Mouse (Mus musculus) MEL (cell line): ENCODE data around the gene Prss40.

Experiments used
- CTCF ChIP-seq, 3 experiments: IDR thresholded peaks in 2 of 3; conservative IDR thresholded peaks in 1 of 3; 2 replicates each; pipeline ENCODE4 v1.5.1; 2011 to 2012; ENCODE audit warnings: low read length in 3 of 3, low read depth in 2 of 3, mild to moderate bottlenecking in 2 of 3, improper control_type of control experiment in 1 of 3, inconsistent platforms in 1 of 3, mixed read lengths in 1 of 3, moderate library complexity in 1 of 3; ENCODE audit not compliant: control insufficient read depth in 1 of 3, insufficient read depth in 1 of 3, poor library complexity in 1 of 3, severe bottlenecking in 1 of 3
- MAZ ChIP-seq: IDR thresholded peaks from 2 replicates; pipeline ENCODE4 v1.6.1; 2012; ENCODE audit warnings: low read depth, mild to moderate bottlenecking, inconsistent platforms, low read length, improper control_type of control experiment
- POLR2A ChIP-seq, 2 experiments: IDR thresholded peaks; 2 replicates each; pipeline ENCODE4 v1.6.1; 2011 to 2012; ENCODE audit warnings: low read length in 2 of 2, mild to moderate bottlenecking in 2 of 2, control low read depth in 1 of 2, improper control_type of control experiment in 1 of 2, low read depth in 1 of 2, moderate library complexity in 1 of 2; ENCODE audit not compliant: control insufficient read depth in 1 of 2, insufficient read depth in 1 of 2, poor library complexity in 1 of 2
- SIN3A ChIP-seq: IDR thresholded peaks from 2 replicates; pipeline ENCODE4 v1.6.1; 2012; ENCODE audit warnings: low read length, improper control_type of control experiment, inconsistent platforms
- SMC3 ChIP-seq: IDR thresholded peaks from 2 replicates; pipeline ENCODE4 v1.6.1; 2011; ENCODE audit warnings: low read depth, low read length, improper control_type of control experiment

DNA sequence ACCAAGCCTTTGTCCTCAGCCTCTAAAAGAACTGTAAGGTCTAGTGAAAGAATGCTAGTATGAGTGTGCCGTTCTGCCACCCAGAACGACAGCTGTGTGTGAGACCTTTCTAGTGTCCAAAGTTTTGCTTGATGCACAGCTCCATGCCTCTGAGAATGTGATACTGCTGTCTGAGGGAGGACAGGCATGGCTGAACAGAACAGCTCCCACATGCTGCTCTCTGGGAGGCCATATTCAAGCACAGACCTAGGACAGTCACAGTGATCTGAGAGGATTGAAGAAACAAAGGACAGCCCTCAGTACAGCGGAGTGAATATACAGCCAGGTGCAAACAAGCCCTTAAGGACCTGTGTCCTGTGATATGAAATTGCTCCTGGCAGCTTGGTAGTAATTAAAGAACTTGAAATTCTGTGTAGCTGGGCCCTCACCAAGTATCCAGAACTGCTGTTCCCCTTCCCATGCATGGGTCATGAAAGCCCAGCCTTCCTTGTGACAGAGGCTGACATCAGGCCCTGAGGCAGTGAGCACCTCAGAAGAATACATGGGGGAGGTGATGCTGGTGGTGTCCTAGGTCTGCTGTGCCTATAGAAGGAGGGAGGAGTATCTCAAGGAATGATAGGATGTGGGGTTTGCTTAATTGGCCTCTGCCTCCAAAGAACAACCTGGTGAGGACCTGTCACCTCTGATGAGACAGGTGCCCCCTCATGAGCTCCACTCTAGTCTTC lies 40.7 kb upstream of the Prss40 start:
- TF ChIP-seq MAZ = no peak
- TF ChIP-seq CTCF (IDR thresholded peaks at IDR 0.05 in 2 of 3, conservative IDR thresholded peaks at IDR 0.05 in 1 of 3; ENCODE audit: control insufficient read depth in 1 of 3, insufficient read depth in 1 of 3, low read depth in 2 of 3, low read length in 3 of 3, poor library complexity in 1 of 3, severe bottlenecking in 1 of 3) = no peak
- no peak for TF ChIP-seq POLR2A (IDR thresholded peaks at IDR 0.05; ENCODE audit: control insufficient read depth in 1 of 2, insufficient read depth in 1 of 2, low read depth in 1 of 2, low read length in 2 of 2, poor library complexity in 1 of 2)
- no peak for TF ChIP-seq SIN3A
- no peak for TF ChIP-seq SMC3
